Mouse (Mus musculus) ovary, postnatal 36 days (tissue): ENCODE measurements at regions not wholly inside any gene's neighbourhood (a gene's known extent, or its start where the extent isn't known, plus 50 kb on each side); places are given as distances from the start of the nearest gene placed in this dataset.

ENCODE experiments used
- DNase-seq: peaks from one replicate; pipeline ENCODE4 v3.0.0; 2022; ENCODE audit warnings: low spot score, mixed read lengths

GRCm38 (mm10) chr7:130036845-130037572 lies 445.3 kb downstream of the Wdr11 start:
- no peak for DNase-seq

- peak; percentile 14 for DNase-seq
These were observed 445.9 kb downstream of the Wdr11 start for GRCm38 (mm10) chr7:130037573-130037925.

DNA sequence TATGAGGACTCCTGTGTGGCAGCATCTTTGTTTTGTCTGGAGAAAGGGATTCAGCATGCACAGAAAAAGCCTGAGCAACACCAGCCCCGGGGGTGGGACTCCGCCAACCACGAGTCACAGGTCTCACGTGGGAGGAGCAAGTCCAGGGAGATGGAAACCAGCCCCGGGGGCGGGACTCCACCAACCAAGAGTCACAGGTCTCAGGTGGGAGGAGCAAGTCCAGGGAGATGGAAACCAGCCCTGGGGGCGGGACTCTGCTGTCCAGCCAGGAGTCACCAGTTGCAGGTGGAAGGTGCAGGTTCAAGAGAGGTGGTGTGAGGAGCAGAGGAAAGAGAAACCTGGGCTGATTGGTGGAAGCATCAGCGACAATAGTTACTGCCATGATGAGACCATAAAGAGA lies 448.9 kb downstream of the Wdr11 start:
- DNase-seq: no peak

- no peak for DNase-seq
These were observed 449.8 kb downstream of the Wdr11 start for GRCm38 (mm10) chr7:130041402-130041965.

DNA sequence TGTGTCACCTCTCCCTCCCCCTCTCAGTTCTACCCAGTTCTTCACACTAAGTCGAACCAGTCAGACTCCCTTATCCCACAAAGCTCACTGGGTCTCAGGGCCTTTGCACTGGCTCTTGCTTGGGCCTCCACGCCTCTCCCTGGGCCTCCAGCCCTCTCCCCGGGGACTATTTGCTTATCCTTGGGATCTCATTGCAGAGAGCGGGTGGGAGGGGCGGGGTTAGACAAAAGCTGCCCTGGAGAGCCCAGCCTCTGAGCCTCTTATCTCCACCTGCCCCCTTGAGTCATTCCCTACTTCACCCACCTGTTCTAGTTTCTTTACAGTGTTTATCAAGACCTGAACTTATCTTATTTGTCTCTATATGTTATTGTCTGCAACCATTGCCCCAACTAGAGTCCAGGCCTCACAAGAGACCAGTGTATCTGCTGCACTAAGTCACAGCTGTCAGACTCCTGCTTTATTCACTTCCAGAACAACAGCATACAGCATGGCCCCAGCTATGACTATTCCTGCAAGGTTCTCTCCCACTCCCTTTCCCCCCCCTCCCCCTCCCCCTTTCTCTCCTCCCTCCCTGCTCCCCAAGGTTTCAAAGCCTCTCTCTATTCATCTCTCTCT lies 450.7 kb downstream of the Wdr11 start:
- DNase-seq: no peak

GRCm38 (mm10) chr7:130043397-130044234 lies 452.0 kb downstream of the Wdr11 start:
- no peak for DNase-seq

GRCm38 (mm10) chr7:130044235-130044553 lies 452.5 kb downstream of the Wdr11 start:
- no peak for DNase-seq

DNA sequence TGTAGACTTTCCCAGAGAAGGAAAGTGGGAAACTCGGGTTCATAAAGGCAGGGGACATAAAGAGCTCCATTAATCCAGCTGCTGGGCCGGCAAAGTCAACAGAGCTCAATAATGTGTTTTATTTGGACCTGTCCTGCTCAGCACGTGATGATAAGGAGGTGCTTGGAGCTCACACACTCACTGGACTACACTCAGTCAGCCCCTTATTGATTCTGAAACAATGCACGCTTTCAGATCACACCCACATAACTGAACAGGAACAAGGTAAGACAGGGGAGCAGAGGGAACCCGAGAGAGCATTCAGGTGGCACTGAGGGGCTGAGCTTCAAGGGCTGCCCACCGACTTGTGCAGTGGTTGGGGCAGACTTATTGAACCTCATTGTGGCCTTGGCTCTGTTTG lies 452.9 kb downstream of the Wdr11 start:
- DNase-seq: no peak

DNA sequence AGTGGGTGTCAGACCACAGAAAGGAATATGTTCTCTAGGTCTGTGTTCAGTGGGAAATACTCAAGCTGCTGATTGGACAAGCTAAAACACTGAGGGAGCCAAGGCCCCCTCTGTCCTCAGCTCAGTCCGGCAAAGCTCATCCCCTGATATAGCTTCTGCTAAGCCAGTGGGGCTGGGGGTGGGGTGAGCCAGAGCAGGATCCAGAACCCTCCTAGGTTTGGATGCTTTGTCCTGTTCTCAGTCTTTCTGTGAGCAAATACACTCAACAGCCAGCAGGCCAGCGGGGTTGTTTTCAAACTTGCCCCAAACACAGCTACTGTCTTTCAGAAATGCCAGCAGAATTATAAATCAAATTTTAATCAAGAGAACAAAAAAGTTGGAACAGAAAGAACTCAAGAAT lies 454.4 kb downstream of the Wdr11 start:
- DNase-seq: no peak

GRCm38 (mm10) chr7:130047293-130048034 lies 455.8 kb downstream of the Wdr11 start:
- DNase-seq: no peak

DNA sequence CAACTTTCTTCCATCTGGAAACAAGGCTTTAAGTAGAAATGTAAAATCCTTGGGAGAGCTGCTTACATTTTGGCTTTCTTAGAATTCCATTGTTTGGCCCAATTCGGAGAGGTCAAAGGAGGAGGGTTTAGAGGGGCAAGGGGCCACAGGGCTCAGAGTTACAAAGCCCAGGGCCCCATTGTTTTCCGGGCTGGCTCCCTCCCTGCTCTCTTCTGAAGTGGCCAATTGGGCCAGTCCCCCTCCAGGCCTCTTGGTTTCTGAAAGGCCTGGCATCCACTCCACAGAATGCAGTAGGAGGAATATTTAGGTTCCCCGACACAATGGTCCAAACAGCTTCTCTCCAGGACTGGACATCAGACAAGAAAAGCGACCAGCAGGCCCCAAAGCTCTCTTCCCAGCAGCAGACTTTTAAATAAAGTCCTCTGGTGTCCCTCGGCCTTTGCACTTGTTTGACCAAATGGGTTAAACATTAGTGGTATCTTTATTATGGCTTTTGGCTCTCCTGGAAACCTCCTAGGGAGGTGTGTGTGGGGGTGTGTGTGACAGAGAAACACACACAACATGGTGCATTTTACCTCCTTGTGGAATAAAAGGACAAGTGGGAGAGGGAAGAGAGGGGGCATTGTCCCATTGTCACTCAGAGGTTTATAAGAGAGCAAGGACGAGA lies 456.6 kb downstream of the Wdr11 start:
- no peak for DNase-seq

DNA sequence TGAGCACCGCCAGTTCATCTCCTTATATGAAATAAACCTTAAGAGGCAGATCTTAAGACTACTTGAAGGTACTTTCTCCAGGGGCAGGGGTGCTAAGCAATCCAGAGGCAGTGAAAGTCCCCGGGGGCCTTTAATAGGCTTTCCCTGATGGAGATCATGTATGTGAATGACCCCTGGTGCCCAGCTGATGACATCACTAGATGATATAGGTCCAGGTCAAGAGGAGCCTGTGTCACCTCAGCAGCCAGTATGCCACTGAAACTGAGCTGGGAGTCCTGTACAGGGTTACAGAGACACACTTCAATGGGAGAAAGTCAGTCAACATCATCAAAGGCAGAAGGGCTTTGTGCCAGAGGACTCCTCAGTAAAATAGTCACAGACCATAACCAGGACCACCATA lies 457.8 kb downstream of the Wdr11 start:
- no peak for DNase-seq

GRCm38 (mm10) chr7:130050120-130050519 lies 458.5 kb downstream of the Wdr11 start:
- no peak for DNase-seq

DNA sequence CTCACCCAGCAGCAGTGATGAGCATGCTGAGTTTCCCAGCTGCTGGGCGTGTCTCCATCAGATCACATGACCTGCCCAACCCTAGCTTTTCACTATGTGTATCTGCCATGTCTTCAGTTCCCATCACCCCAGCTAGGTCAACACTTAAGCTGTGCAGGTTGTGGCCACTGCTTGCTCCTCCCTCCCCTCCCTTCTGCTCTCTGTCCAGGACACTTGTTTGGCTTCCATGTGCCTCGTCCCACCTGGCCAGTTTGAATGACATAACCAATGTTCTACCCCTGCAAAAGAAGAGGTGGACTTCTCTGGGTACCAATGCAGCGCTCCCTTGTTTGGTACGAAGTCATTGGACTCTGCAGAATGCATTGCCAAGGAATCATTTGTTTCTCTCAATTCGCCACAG lies 460.7 kb downstream of the Wdr11 start:
- DNase-seq: no peak

- no peak for DNase-seq
These were observed 462.5 kb downstream of the Ate1 start for GRCm38 (mm10) chr7:130057708-130058107.

DNA sequence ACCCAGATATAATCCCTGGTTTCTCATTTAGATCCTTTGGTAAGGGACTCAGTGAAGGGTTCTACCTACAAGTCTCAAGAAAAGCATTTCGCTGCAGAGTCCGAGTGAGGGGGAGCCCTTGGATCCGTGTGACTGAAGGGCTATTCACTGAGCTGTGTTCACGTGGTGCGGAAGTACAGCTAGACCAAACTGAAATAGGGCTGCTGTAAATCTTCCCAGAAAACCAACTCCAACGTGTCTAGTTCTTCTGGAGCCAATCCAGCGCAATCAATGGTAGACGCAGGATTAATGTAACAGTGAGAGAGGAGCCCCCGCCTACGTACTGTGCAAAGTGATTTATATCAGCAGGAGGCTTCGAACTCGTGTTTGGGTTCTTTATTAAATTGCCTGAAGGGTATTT lies 461.9 kb downstream of the Ate1 start:
- no peak for DNase-seq

DNA sequence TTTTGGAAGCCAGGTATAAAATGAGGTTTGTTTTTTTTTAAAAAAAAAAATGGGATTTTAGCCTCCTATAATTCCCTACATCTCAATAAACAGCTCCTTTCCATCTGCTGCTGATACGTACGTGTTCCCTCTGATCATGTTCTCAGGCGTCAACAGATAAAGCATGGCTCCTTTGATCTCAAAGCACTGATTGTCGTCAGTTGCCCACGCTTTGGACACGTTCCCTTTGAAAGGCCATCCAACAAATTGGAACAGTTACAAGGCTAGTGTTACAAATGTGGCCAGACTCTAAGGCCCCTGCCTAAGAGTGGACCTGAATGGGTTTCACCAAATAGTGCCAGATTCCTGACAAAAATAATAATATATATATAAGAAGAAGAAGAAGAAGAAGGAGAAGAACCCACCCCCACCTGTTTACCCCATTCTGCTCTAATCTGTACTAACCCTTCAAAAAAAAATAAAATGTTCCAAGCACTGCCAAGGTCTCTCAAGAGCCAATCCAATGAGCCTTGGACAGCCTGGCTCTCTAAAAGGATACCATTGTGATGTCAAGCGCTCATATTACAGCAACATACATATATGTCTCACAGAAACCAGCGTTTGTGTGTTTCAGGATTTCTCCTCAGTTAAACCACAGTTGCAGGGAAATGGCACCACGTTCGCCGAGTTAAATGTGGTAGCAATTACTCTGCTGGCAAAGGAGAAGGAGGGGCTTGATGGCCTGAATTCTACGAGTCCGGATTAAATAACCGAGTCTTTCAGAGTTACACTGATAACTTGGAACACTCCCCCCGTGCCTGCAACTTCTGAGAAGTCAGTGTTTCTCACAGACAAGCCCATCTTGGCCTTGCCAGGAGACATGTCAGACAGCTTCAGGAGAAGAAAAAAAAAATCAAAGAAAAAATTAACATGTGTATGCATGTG lies 460.2 kb downstream of the Ate1 start:
- no peak for DNase-seq

DNA sequence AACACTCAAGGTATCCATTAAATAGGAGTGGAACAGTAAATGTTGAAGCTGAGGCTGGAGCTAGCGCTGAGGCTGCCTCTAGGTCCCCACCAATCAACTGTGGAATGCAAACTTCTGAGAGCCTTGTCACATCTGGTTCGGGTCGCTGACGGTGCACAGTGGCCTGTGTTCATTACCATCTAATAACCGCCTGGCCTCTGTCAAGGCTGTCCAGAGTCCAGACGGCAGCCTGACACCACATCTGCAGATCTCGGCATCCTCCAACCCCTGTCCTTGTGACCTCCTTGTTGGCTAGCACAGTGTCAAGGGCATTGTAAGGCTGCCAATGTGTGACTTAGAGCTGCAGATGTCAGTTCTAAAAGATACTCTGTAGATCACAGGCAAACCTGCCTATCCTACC lies 455.7 kb downstream of the Ate1 start:
- no peak for DNase-seq

DNA sequence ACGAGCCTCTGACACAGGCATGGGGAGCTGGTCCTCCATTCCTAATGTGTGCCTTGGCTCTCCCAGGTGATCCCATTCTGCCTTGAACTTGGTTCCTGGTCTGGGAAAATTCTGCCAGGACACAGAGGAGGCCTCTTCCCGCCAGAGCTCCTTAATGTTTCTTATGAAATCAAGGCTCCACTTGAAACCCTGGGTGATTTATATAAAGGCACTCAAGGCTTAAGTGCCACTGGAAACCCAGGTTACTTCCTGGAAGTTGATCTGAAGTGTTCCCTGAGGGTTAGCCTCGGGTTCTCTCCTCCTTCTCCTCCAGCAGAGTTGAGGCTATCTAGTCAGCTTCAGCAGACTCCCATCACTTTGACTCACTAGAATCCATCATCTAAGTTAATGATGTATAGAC lies 451.9 kb downstream of the Ate1 start:
- DNase-seq: no peak

GRCm38 (mm10) chr7:130073388-130073787 lies 446.8 kb downstream of the Ate1 start:
- DNase-seq: no peak
